Mouse (Mus musculus) heart, adult 9 months (tissue): ENCODE results near the gene Ccnd2.

Source experiments
- DNase-seq, 2 experiments: peaks; one replicate each; pipeline ENCODE4 v3.0.0; 2022; ENCODE audit warnings: low spot score in 2 of 2

Gene Ccnd2

GRCm38 (mm10) chr6:127148526-127149302, 3.3 kb downstream of the Ccnd2 start:
- peak in 1 of 2 experiments; percentile 22 for DNase-seq

GRCm38 (mm10) chr6:127147665-127148064, 4.3 kb downstream of the Ccnd2 start:
- DNase-seq: peak; percentile 87 to 90

- DNase-seq: no peak
Observed at GRCm38 (mm10) chr6:127146322-127146947, 5.6 kb downstream of the Ccnd2 start.

- DNase-seq: no peak
Observed at GRCm38 (mm10) chr6:127145464-127146190, 6.4 kb downstream of the Ccnd2 start.

GRCm38 (mm10) chr6:127143576-127144288, 8.3 kb downstream of the Ccnd2 start:
- DNase-seq: no peak

- DNase-seq: no peak
Observed at GRCm38 (mm10) chr6:127143124-127143520, 8.9 kb downstream of the Ccnd2 start.

GRCm38 (mm10) chr6:127142154-127143123, 9.6 kb downstream of the Ccnd2 start:
- peak; percentile 24 to 42 for DNase-seq

GRCm38 (mm10) chr6:127138962-127139361, 13.0 kb downstream of the Ccnd2 start:
- DNase-seq: no peak

GRCm38 (mm10) chr6:127133433-127134245, 18.4 kb downstream of the Ccnd2 start:
- no peak for DNase-seq

GRCm38 (mm10) chr6:127132719-127133118, 19.3 kb downstream of the Ccnd2 start:
- no peak for DNase-seq

- DNase-seq: no peak
Observed at GRCm38 (mm10) chr6:127131946-127132345, 20.0 kb downstream of the Ccnd2 start.

GRCm38 (mm10) chr6:127130377-127130776, 21.6 kb downstream of the Ccnd2 start:
- DNase-seq: no peak

- DNase-seq: no peak
Observed at GRCm38 (mm10) chr6:127129659-127130058, 22.3 kb downstream of the Ccnd2 start.

- DNase-seq: no peak
Observed at GRCm38 (mm10) chr6:127123506-127123905, 28.5 kb downstream of the Ccnd2 start.

GRCm38 (mm10) chr6:127122996-127123395, 29.0 kb downstream of the Ccnd2 start:
- no peak for DNase-seq

GRCm38 (mm10) chr6:127122221-127122806, 29.7 kb downstream of the Ccnd2 start:
- DNase-seq: no peak

GRCm38 (mm10) chr6:127114753-127115456, 37.1 kb downstream of the Ccnd2 start:
- DNase-seq: no peak

GRCm38 (mm10) chr6:127109402-127109930, 42.5 kb downstream of the Ccnd2 start, which contains the start of gene Tigar:
TSS of gene Tigar (minus strand) at chr6:127109557.
- peak; percentile 92 to 94 for DNase-seq
